Mouse (Mus musculus) thymus, postnatal 10 days (tissue): ENCODE data around the gene Cbx7.
A peak's percentile ranks its signal among the peaks of the same experiment; 100 is the strongest.

Experiments used
- DNase-seq, 2 experiments: peaks; one replicate each; pipeline ENCODE4 v3.0.0; 2021; ENCODE audit warnings: low spot score in 2 of 2

Cbx7 gene

DNA sequence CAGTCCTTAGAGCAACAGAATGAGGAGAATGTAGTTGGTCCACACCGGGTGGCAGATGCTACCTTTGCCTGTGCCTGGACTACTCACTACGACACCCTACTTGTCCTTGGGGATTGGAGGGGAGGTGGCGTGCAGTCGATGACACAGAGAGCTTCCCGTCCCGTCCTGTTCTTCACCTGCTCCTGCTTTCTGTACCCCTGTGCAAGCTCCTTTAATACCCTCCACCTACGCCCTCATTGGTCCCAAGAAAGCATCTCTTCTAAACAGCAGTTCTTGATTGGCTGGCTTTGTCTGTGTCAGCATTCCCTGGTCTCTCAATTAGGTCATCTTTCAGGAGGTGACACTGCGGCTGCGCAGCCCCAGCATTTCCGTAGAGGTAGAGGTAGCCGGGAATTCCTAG, at the start of gene Cbx7:
TSS of gene Cbx7 (minus strand) at position 180 of the 400 bp plus-strand sequence.
- DNase-seq, result no peak

DNA sequence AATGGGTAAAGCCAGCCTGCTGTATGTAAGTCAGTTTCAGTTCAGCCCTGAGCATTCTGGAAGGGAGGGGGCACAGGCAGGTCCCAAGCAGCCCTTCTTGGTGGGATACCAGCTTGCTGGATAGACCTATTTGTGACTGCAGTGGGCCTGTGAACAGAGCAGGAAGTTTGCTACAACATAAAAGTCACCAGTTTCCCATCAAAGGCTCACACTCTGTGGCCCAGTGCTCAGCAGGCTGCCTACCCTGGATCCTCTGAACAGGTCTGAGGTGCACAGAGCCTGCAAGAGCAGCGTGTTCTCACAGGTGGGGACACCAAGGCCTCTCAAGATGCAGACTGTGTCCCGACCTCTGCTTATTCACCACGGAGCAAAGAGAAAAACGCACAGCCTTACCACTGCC, 49.6 kb upstream of the Cbx7 start:
- DNase-seq, result peak in 1 of 2 experiments; percentile 54

DNA sequence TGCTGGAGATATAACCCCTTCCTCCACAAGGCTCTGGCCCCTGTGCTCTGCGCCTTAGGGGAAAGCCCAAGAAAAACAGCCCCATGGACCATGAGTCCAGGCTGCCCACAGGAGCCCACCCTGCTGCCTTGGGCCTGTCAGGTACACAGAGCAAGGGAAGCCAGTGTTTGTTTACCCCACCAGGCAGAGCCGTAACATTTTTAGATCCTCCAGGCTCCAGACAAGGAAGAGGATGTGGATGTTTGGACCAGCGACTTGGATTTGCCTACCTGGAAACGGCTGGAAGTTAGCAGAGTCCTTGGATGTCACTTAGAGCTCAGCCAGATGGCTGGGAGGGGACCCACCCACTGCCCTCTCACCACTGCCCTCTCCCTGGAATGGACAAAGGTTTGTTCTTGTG, 48.7 kb upstream of the Cbx7 start:
- DNase-seq, result no peak

DNA sequence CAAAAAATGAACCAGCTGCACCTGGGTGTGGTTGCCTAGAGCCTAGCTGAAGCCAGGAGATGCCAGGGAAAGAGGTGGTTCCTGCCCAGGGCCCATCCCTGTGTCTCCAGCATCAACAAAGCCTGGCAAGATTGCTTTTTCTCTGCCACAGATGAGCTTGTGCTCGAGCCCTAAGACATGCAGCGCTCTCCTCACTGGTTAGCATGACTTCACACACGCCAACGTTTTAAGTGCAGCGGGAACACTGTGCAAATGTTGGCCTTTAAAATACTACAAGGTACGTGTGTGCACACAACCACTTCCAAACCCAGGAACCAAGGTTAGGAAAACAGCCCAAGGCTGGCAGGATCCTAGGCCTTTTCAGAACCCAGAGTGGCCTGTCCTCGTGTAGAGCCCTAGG, 48.3 kb upstream of the Cbx7 start:
- DNase-seq, result no peak

- DNase-seq, result no peak
These were observed 45.8 kb upstream of the Cbx7 start for GRCm38 (mm10) chr15:80016563-80017301.

- no peak for DNase-seq
These were observed 44.5 kb upstream of the Cbx7 start for GRCm38 (mm10) chr15:80015211-80015952.

DNA sequence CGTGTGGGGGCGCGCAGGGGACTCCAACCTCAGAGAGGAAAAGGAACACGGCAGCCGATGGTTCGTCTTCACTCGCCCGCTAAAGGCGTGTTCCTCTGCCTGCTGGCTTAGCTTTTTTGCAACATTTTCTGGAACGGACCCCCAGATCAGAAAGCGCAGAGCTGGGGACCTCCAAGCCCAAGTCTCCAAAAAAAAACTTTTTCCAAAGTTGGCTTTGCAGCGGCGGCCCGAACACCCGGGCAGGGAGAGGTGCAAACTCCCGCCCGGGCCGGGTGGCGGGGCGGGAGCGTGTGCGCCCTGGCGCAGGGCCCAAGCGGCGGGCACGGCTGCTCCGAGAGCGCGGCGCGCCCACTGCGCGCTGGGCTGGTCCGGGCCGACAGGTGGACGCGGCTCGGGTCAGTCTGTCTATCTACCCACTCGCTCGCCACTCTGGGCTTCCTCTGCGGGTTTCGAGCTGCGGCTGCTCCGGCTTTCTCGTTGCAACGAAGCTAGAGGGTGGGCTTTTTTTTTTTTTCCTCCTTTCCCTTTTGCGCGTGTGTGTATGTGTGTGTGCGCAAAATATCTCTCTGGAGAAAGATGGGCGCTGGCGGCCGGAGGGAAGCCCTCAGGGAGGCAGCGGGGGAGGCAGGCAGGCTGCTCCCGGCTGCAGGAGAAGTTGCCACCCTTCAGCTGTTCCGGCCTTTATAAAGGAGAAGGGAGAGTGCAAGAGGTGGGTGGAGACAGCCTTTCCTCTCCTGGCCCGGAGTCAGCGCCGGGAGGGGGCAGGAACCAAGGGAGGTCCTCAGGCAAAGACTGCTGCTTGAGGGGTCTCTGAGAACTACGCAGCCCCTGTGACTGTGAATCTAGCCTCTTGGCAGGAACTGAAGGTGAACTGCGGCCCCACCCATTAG, 43.6 kb upstream of the Cbx7 start, which contains the start of gene Pdgfb:
TSS of gene Pdgfb (minus strand) at position 657 of the 890 bp plus-strand sequence.
- DNase-seq, result peak in 1 of 2 experiments; percentile 47

DNA sequence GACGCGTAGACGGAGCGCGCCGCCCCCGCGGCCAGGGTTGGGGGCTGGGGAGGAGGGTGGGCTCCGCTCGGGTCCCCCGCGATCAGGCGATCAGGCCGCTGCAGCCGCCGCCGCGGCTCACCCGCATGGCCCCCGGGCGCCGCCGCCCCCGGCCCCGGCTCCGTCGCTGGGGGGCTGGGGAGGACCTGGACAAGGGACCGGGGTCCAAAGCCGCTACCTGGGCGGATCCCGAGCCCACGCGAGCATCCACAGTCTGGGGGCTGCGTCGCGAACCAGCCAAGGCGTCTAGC, 43.1 kb upstream of the Cbx7 start:
- no peak for DNase-seq

DNA sequence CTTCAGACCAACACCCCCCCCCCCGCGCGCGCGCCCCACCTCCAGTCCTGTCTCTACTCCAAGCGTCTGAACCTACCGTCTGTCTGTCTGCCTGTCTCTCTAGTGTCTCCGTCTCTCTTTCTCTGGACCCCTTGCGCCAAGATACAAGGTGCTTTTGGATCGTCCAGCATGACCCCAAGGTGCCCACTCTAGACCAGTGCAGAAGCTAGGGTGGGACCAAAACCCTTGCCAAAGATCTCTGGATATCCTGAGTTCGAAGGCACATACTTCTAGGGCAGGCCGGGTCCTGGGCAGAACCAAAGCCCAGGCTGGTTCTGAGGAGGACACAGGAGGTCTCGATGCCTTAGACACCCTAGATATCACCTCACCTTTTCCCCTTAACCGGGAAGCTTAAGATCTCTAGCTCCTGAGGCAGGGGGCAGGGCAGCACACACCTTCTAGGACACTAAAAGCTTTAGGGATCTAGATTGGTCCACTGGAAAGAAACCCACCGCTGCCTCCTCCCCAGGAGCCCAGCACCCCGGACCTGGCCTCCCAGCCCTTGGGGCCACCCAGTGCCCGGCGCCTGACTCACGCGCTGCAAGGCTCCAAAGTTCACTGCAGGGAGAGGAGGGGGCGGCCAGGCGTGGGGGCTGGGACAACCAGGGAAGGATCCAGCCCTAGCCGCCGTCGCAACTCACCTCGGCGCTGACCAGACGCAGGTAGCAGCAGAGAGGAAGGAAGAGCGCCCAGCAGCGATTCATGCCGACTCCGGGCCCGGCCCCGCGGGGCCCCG, 42.5 kb upstream of the Cbx7 start:
- no peak for DNase-seq

DNA sequence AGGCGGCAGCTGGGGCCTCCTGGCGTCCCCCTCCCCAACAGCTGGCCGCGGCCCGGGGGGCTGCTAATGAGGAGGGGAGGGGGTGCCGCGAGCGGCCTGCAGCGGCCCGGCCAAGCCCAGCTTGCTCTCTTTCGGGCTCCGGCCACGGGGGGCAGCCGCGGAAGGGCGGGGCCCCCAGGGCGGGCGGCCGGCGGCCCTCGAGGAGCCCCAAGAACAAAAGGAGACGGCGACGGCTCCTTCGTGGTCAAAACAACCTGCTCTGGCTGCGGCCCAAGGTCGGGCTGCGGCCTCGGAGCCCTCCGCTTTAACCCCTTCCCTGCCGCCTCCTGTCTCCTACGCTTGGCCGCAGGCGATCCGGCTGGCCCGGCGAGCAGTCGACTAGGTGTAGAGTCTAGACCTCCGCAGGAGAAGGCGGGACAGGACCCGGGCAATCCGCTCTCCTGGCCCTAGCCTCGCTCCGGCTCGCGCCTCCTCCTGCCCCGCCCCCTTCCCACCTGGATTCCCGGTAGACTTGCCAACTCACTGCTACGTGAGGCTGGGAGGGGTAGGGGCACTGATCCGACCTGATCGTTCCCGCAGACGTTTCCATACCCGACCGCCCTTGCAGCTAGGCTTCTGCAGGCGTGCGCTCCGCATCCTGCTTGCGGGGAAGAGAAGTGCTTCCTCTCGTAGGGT, 41.7 kb upstream of the Cbx7 start:
- DNase-seq, result peak in 1 of 2 experiments; percentile 23

- DNase-seq, result peak; percentile 48 to 52
These were observed 41.0 kb upstream of the Cbx7 start for GRCm38 (mm10) chr15:80011778-80012526.

DNA sequence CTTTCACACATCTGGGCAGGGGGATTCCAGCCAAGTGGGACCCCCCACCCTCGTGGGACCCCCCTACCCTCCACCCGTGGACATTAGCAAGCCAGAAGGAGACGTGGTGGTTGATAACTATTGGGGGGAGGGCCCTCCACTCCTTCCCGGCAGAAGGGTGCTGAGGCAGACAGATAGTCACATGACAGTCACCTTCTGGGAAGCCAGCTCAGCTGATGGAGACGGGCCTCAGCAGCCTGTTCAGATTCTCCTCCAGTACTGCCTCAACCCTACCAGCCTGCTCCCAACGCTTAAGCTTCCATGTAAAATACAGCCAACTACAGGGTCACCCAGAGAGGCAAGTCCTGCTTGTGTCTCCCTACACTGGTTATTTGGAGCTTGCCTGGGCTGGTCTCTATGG, 40.3 kb upstream of the Cbx7 start:
- DNase-seq, result no peak

GRCm38 (mm10) chr15:80010182-80010558, 39.3 kb upstream of the Cbx7 start:
- DNase-seq, result no peak

DNA sequence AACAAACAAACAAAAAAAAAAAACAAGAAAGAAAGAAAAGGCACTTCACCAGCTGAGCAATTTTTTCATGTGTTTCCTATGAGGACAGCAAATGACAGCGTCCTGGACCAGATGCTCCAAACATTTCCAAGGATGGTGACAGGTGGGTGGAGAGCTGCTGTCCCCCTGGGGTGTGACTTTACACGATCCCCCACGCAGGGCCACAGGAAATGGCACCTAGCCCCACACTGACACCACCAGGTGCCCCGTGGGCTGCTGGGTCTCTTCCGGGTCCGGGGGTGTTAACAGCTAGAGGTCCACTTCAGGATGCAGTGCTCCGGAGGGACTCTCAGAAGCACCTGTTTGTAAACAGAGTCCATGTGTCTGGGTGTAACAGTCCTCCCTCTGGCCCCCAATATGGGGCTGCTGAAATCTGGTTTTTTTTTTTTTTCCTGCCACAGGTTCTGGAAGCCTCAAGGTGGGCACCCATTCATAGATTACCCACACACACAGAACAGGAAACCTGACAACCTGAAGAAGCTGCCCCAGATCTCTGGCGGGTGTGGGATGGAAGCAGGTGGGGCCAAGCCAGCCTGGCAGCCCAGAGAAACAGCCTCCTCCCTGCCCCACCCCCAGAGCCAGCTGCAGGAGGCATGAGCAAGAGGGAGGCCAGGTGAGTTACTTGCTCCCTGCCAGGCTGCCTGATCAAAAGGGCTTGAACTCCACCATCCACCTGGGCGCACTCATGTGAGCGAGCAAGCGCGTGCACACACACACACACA, 38.7 kb upstream of the Cbx7 start:
- peak; percentile 79 to 86 for DNase-seq

DNA sequence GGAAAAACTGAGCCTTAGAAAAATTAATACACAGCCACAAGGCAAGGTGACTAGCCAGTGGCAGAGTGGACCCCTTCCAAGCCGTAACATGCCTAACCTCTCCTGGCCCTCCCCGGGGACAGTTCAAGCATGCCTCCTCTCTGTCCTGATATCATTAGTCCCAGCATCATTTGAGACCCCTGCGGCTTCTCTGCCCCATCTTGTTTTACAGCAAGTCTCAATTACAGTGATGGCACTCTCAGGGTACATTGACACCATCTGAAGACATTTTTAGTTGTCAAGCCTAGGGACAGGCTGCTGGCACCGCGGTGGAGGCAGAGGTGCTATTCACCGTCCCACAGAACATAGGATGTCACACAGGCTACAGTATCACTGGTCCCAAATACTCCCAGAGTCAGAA, 37.5 kb upstream of the Cbx7 start:
- no peak for DNase-seq

GRCm38 (mm10) chr15:80006156-80006555, 35.2 kb upstream of the Cbx7 start:
- no peak for DNase-seq

DNA sequence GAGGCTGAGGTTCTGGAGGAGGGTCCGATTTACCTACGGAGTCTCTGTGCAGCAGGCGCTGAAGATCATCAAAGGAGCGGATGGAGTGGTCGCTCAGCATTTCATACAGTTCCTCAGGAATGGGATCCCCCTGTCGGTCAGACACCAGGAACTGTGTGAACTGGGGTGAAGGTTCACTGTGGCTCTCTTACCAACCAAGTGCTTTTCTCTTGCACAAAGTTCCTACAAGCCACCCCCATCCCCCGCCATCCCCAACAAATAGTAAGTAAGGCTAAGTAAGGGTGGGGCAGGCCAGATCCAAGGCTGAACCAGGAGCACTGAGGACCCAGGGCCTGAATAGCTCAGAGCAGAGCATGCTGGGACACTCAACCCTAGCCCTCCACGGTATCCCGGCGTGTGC, 34.5 kb upstream of the Cbx7 start:
- no peak for DNase-seq

- no peak for DNase-seq
These were observed 33.9 kb upstream of the Cbx7 start for GRCm38 (mm10) chr15:80004644-80005340.

DNA sequence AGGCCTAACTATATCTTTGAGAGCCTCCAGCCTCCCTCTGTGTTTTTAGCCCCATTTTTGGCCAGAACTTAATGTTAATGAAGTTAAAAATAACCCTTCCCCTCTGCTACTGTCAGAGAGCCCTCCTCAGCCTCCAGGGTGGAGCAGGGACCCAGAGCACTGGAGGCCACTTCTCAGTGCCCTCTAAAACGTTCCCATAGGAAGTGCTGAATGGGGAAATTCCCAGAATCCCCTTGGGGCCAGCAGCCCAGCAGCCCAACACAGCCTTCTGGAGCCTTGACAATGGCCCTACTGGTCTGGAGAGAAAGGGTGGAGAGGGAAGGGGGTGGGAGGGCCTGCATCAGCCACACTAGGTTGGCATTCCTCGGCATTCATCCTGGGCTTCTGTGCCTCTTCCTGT, 32.7 kb upstream of the Cbx7 start:
- no peak for DNase-seq
